Mouse (Mus musculus) megakaryocyte-erythroid progenitor cell, adult 5-6 weeks (primary cell): ENCODE data around the gene Zfp507. TPM values are rescaled to one million over a fixed set of nuclear protein-coding genes. Genes with fewer than 3 reads are reported as not detected.

Source experiments
- ATAC-seq: replicated peaks from 2 replicates; pipeline ENCODE4 v1.8.0; 2016; ENCODE audit warnings: mild to moderate bottlenecking, inconsistent platforms; ENCODE audit not compliant: severe bottlenecking, poor library complexity, low FRiP score, low TSS enrichment
- total RNA-seq, 2 experiments: library from RNA; stranded (forward) in 1 of 2; stranded (reverse) in 1 of 2; fragments of 200-1000, 215-1000 nt in 1 of 2; fragments of >200 nt in 1 of 2; fragmentation: Nextera tagmentation in 1 of 2; gene quantifications; 2 replicates each; pipeline ENCODE4 v1.2.3; 2014 to 2017

Zfp507 gene
- total RNA-seq, 2 experiments from 2014 or later = 22.4 to 24.7 TPM

DNA sequence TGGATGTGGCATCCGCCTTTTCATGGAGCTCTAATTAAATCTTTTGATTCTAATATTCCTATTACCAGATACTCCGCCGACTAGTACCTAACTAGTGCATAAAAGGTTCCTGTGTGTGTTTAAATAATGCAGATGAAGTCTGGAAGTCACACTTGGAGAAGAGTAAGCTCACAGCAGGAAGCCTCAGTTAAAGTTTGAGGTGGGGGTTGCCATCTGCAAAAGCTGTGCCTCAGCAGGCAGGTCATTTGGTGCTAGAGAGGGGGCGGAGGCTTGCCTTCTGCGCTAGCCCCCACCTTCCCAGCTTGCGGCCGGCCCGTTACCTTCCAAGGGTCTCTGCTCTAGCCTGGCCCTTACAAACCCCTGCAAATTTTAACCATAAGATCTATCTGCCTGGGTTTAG lies 11.9 kb downstream of the Zfp507 start:
- no peak for ATAC-seq

DNA sequence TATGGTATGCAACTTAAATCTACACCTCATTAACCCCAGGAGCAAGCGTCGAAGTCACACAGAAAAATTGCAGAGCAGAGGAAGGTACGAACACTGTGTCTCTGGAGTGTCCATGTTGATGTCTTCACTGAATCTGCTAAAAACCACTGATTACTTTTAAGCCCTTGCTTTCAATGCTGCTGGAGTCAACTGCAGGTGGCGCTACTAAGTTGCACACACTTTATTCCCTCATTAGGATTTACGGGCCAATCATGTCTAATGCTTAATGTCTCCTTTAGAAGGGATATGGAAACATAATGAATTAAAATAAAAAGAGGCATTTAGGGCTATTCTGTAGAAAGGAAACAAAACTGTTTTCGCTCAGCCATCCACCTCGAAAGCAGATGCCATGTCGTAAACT lies 12.6 kb downstream of the Zfp507 start:
- no peak for ATAC-seq

DNA sequence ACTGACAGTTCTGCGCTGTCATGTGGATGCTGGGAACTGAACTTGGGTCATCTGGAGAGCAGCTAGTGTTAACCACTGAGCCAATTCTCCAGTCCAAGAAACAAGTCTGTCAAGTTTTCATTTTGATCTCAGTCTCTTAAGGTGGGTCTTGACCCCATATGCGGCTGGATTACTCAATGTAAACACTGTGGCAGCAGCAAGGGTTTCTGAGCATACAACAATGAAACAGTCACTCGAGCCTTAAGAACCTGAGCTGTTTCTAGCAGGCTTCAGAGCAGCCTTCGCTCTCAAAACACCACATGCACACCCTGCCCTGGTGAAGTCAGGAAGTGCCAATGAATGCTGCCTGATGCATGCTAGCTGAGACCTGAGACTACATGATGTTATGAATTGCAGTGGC lies 17.2 kb downstream of the Zfp507 start:
- no peak for ATAC-seq

DNA sequence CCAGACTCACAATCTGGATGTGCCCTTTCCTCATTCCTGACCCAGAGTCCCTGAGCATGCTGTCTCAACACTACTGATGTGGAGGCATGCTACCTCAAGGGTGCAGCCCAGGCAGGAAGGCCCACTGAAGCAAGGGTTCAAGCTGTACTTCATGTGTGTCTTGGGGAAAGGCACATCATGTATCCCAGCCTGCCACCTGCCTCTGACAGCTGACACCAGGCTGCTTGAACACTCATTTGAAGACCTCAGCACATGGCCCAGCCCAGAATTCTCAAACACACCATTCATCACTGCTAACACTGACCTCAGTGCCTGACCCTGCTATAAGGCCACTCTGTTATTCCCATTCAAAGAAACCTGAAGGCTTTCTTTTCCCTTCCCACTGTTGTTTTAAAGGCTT lies 20.6 kb downstream of the Zfp507 start:
- ATAC-seq = no peak

DNA sequence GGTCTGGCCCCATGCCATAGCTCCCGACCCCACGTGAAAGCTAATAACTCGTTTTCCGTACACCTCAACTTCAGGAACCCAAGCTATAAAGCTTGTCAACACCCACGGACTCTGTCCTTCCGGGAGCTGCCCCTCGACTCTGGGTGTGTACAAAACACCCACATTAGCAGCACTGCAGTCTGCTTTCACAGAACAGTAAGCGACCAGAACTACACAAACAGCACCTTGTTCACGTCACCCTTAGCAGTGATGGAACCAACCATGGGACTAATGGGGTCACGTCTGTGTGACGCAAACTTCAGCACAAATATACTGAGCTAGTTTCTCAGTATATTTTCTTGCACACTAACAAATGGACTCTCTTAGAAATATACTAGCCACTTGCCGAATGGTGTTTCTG lies 28.7 kb downstream of the Zfp507 start:
- ATAC-seq = no peak

DNA sequence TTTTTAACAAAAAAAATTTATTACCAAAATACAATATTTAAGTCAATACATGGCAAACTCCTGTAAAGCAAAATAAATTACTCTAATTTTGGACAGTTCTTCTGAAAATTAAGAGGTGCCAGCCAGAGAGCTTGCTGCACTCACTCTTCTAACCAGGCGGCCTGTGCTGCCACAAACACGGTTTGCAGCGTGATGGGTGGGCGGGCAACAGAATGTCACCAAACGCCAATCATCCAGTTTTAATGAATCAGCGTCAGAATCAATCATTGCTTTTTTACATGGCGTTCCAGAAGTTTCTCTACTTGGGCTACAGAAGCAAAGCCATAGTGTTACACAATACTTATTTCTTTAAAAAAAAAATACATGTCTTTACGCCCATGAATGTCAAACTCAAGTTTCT lies 30.5 kb downstream of the Zfp507 start:
- no peak for ATAC-seq

DNA sequence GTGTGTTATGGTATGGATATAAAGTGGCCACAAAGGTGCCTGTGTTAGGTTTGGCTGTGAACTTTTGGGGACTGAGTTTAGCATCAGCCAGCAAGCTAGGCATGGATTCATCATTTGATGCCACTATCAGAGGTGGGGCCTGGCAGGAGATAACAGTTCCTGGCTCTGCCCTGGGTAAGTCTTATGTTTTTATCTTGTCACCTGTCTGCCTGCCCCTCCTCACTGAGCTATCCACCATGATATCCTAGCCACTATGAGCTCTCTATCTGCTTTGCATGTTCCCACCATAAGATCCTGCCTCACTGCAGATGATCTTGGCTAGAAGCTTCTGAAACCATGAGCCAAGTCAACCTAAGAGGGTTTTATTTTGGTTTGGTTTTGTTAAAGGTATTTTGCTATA lies 31.7 kb downstream of the Zfp507 start:
- no peak; the same call in 1 of the 2 replicates for ATAC-seq

DNA sequence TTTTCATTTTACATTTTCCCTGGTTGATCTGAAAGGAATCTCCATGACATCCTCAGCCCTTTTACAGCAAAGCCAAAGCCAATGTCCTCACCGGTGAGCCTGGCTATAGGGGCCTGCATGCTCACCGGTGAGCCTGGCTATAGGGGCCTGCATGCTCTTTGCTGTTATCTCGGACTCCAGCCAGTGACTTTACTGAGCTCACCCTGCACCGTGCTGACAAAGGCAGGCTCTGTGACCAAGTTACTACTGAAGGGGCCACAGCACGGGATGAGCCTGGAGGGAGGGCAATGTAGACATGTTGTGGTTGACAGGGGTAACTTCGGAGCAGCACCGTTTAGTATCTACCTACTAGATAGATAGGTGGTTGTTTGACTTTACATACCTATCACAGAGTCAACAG lies 32.7 kb downstream of the Zfp507 start:
- no peak for ATAC-seq

DNA sequence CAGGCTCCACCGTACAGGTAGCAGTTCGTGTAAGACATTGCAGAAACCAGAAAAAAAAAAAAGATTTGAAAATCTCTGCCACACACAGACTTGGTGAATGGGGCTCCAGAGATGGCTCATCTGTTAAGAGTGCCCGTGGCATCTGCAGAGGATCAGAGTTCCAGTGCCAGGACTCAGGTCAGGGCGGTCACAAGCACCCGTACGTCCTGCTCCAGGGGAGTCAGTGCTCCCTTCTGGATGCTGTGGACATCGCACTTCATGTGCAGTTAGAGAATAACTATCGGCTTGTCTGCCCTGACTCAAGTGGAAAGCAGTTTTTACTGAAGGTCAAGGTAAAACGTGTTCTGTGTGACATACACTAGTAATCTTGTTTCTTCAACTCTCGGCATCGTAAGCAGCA lies 38.3 kb downstream of the Zfp507 start:
- ATAC-seq = no peak

DNA sequence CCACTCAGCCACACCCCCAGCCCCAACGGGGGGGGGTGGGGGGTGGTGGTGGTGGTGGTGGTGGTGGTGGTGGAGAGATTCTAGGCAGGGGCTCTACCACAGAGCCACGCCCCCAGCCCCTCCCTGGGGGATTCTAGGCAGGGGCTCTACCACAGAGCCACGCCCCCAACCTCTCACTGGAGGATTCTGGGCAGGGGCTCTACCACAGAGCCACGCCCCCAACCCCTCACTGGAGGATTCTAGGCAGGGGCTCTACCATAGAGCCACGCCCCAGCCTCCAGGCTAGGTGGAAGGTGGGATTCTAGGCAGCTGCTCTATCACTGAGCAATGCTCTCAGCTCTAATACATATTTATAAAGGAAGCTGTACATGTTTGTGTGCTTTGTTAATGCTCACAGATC lies 41.0 kb downstream of the Zfp507 start:
- ATAC-seq = no peak

DNA sequence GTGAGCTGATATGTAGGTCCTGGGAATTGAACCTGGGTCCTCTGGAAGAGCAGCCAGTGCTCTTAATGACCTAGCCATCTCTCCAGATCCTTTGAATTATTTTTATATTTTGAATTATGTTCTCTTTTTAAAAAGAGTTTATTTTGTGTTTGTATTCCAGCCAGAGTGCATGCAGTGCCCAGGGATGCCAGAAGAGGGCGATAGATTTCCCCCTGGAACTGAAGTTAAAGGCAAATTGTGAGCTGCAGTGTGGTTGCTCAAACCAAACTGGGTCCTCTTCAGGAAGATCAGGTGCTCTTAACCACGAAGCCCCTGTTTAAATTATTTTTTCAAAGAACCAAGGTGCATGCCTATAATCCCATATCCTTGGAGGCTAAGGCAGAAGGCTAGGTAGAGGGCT lies 43.2 kb downstream of the Zfp507 start:
- no peak for ATAC-seq

DNA sequence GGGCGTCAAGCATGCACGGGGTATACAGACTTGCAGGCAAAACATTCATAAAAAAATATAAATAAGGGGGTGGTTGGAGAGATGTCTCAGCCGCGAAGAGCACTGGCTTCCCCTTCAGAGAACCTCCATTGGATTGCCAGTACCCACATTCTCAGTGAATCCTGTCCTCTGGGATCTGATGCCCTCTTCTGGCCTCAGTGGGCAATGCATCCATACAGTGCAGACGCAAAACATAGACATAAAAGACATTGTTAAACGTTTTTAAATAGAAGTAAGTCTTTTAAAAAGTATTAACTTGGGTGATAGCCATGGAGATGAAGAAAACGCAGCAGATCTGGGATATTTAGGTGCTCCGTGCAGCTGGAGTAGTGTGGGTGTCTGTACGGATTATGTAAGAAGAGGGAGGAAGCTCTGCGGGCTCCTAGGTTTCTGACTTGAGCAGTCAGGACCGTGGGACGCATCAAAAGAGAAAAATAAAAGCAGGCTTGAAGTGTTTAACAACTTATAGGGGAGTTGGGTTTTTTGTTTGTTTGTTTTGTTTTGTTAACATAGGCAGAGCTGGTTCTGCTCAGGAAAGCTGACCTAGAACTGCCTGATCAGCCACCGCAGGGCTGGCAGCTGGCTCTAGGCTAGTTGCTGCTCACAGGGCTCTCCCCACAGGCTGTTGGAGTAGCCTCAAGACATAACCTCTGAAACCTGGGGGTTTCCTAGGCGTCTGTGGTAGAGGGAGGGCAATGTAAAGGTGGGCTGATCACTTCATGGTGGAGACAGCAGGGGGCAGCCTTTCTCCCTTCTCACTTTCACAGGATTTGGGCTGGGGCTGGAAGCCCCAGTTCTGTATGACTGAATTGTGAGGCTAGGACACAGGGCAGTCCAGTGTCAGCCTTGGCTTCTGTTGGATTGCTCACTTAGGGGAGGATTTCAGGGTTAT lies 46.0 kb downstream of the Zfp507 start:
- 0 out of 2 replicates have a peak, but pooled peaks have one; percentile 28 for ATAC-seq

DNA sequence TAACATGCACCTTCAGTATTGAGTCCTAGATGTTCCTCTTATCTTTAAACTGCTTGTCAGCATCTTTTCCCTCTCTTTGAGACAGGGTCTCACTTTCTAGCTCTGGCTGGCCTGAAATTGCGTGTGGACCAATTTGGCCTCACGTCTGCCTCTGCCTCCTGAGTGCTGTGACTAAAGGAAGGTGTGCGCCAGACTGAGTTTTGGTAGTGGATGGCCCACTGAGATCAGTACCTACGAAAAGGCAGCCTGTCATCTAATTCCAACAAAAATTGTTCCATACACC lies 48.0 kb downstream of the Zfp507 start:
- no peak for ATAC-seq

DNA sequence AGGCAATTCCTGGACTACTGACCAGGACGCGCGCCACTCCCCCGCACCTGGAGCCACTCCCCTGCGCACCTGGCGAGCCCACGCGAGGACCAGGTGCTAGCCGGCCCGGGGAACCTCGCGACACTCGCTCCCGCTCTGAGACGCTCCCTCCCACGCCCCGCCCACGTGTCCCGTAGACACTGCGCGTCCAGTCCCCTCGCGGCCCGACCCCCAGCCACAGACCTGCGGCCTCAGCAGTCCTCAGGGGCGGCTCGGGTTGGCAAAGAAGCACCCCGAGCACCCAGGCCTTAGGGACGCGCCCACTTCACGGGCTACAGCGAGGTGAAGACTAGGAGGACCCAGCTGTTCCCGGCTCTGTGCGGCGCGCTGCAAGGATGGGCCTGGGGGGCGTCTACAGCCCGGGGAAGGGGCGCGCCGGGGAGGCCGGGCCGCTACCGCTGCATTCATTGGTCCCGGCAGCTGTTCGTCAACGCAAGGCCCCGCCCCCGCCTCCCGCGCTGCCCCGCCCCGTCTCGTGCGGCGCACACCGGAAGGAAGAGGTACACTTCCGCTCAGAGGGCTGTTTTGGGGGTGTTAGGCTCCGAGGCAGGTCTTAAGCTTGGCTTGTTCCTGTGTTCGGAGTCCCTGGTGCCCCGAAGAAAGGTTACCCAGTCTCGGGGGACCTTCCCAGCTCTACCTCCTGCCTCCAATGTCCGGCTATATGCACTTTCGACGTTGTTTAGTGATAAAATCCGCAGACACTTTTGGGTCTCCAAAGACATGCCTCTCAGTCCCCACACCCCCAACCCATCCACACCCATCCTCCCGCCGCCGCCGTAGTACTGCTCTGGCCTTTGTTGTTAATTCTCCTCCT lies 48.5 kb downstream of the Zfp507 start, which contains the start of gene Dpy19l3:
Gene Dpy19l3, minus strand, starts transcription at position 422 of the 853 bp plus-strand sequence.
- peak; percentile 90 for ATAC-seq

DNA sequence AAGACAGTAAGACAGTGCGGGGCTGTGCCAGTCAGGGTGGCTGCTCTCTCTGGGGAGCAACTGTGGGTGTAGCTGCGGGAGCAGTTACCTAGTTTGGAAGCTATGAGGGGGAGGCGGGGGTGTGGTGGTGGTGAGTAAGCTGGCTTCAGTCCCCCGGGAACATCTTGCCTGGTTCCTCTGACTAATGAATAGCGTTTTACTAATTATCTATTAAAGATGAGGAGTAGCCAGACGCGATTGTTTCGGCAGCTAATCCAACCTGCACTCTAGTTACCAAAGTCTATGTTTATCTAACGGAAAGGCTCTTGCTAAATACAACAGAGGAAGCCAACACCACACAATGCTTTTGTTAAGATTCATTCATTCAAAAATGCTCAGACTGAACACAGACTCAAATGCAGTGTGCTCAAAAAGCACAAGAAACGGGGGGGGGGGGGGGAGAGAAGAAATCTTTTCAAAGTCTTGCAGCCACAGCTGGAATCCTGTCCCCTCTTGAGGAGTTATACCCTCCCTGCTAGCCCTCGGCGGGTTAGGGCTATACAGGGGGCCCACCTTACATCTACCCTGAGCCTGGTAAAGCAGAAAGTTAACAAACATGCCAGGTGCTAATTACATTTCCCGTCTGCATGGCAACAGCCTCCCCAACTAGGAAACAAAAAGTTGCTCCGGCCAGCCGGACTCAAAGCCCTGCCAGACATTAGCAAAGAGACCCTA lies 49.3 kb downstream of the Zfp507 start:
- ATAC-seq = no peak

DNA sequence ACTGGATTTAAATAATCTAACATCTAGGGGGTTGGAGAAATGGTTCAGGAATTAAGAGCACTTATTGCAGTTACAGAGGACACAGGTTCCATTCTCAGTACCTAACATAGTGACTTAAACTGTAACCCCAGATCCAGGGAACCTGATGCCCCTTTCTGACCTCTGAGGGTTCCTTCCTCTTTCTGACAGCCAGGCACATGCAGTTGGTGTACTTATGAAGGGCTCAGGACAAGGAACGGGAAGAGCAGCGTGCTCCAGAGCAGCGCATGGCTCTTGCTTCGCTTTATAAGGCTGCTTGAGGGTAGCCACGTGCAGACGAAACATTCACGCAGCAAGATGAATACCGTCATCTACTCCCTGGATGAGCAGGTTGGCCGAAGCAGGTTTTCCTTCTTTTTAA lies 51.9 kb downstream of the Zfp507 start:
- ATAC-seq = no peak

DNA sequence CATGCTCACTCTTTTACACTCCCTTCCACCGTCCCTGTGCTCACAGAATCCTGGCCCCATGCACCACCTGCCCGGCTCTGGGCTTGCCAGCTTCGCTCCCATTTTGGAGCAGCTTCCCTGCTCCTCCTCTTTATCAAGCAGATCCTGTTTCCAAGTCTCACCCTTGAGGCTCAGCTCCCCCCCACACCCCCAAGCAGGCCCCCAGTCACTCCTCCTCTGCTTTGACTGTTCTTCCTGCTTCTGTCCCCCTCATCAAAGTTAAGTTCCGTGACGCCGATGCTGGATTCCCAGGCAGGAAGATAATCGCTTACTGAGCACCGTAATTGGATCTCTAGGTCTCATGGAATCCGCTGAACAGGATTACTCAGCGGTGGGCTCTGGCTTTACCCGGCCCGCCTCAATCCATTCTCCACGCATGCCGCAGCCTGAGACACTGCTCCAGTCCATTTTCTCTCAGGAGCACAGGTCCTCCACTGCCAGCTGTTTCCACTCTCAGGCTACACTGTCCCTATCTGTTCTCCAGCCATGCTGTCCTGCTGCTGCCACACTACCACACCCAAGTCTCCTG lies 55.3 kb downstream of the Zfp507 start:
- ATAC-seq = no peak

DNA sequence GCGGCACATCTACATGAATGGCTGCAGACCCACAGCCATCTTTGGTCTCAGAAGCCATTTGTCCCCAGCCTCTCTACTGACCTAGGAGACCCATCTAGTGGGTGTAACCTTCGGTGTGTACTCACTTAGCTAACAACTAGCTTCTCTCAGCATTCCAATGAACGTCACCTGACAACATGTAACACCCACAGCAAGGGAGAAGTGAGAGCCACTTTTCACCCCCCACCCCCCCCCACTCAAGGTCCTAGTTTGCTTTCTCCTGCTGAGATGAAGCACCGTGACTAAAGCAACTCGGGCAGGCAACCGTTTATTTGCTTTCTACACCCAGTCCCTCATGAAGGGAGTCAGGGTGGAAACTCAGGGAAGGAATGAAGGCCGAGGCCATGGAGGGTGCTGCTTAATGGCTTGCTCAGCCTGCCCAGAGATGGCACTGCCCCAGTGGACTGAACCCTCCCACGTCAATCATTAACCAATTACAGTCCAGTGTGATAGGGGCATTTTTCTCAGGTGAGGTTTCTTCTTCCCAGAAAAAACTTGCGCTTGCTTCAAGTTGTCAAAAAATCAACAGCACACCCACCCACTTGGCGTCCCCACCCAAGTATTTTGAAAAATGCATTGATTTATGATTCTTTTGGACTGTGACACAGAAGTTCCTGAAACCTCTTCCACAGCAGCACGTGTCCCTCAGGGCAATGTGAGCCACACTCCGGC lies 56.0 kb downstream of the Zfp507 start:
- ATAC-seq = no peak

DNA sequence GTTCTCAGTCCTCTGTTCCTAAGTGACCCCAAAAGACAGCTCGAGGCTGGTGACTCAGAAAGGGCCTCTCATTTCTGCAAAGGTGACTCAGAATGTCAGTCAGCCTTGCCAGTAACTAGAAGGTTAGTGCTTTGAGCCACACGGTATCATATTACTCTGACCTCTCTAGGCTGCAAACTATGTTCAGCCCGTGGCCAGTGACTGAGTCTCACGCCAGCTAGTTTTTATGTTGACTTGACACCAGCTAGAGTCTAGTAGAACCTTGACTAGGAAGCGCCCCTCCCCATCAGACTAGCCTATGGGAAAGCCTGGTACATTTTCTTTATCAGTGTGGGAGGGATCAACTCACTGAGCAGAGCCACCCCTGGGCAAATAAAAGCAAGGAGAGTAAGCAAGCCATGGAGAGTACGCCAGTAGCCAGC lies 57.5 kb downstream of the Zfp507 start:
- ATAC-seq = no peak
